Mouse (Mus musculus): ENCODE results near the gene Irx2.
A peak's percentile ranks its signal among the peaks of the same experiment; 100 is the strongest.

Irx2 gene

DNA sequence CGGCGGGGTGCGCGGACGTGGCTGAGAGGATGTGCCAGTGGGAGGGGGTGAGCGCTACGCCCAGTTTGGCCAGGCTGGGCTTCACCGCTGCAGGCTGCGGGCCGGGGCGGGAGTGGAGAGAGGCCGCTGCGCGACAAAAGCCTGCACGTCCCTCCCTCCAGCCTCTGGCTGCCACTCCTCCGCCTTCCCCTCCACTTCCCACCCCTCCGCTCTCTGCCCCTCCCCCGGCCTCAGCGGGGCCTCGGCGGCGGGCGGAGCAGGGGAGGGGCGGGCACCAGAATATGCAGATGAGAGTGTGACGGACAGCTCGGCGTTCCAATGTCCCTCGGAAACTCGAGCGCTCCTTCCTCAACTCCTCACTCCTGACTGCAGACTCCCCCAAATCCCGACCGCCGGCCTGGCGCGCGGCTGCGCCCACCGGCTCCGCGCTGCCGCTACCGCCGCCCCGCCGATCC, at the start of gene Irx2:
Gene Irx2, plus strand, starts transcription at position 359 of the 455 bp plus-strand sequence.
- DNase-seq (ENCODE audit: low spot score in 2 of 2) = no peak

DNA sequence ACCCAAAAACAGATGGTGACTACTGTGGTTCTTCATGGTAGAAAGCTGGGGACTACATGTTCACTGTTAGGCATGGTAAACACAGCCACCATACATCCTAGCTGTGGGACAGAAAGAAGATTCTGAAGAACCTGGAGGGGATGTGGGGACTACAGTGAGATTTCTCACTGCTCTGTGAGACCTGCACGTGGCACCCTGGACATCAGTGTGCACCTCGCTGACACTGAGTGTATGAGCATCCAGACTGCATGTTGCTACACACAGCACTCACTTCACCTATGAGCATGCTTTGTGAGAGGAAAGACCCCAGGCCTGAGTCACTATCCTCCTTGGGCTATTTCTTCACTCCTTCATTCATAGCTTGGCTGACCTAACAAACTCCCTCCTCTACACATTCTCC, 47.3 kb upstream of the Irx2 start:
- DNase-seq (ENCODE audit: low spot score in 2 of 2) = no peak

- DNase-seq (ENCODE audit: low spot score in 2 of 2) = no peak
Observed at GRCm38 (mm10) chr13:72592526-72592925, 36.1 kb upstream of the Irx2 start.

DNA sequence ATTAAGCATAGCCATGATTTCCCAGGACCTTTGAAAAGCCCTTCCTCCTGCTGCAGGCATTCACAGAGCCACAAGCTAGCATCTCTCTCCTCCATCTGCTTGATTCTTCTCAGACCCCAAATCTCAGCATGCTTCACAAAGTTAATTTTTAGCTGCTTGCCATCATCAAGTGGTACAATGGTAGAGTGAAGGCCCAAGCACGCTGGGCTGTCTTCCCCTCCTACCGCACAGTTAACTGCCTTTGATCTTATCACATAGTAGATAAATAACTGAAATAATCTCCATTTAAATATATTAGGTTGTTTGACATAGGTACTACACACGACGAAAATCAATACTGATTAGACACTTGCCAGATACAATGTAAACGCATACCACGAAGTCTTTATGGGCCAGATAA, 35.3 kb upstream of the Irx2 start:
- DNase-seq (ENCODE audit: low spot score in 2 of 2) = no peak

GRCm38 (mm10) chr13:72593710-72594111, 34.9 kb upstream of the Irx2 start:
- no peak for DNase-seq (ENCODE audit: low spot score in 2 of 2)

DNA sequence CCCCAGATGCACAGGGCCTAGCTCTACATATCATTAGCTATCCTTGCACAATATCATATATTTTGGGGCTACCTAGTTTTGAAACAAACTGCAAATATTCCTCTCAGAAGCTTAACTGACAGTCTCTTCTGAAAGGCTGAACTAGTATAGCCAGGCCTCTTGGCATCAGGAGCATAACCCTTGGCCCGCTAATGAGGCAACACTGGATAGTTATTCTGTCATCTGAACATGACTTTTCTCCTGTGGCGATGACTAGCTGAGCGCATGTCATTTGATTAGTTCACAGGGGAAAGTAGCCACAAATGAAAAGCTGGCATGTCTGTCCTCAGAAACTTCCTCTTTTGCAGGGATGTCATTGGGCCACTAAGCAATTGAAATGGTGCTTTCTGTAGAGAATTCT, 29.4 kb upstream of the Irx2 start:
- no peak for DNase-seq (ENCODE audit: low spot score in 2 of 2)

GRCm38 (mm10) chr13:72608706-72609105, 19.9 kb upstream of the Irx2 start:
- DNase-seq (ENCODE audit: low spot score in 2 of 2) = no peak

DNA sequence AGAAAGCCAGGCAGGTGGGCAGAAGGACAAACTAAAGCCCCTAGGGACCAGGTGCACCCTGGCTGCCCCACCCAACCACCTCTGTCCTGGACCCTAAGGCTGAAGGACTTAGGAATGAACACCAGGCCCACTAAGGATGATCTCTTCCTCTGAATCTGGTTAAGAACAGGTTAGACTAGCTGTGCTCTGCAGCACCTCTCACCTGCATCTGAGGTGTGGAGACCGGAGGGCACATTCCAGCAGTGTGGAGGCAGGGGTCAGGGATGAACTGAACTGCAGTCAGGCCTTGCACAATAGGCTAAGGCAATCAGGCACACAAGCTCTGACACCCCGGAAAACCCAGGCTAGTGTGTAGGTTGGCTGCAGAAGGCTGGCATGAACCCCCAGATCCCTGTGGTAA, 18.3 kb upstream of the Irx2 start:
- DNase-seq (ENCODE audit: low spot score in 2 of 2) = no peak

DNA sequence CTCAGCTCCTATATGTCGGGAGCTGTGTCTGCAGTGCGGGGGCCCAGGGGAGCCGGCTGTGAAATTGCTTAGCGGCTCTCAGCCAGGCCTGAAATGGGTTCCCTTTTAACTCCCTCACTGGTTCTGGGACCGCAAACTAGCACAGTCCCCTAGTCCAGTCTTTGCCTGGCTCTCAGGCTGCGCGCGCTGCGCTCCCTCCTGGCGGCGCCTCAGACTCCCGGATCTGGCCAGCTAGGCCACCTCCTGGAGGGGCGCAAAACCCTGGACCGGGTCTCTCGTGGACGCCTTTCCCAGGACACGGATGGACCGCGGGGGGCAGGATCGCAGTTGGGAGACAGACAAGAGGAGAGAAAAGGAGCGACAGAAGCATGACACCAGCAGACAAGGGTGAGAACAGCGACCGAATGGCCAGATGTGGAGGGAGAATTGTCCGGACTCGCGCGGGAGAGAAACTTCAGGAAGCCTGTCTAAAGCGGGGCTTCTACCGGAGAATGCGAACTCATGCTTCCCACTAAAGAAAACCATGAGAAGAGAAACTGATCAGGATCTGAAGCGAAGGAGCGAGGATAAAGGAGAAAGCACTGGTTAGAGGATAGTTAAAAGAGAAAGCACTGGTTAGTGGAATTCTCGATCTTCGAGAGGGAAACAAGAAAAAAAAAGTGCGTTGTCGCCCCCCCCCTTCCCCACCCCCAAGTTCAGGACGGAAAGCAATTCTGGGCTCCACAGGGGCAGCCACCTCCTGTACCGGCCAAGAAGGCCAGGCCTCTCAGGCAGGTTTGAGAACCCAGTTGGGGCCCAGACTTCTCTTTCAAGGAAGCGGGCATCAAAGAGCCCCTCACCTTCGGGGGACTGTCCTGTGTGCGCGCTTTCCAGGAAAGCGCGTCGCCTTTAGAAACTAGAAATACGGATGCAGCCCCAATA, 4.4 kb upstream of the Irx2 start:
- peak in 1 of 2 experiments; percentile 6 for DNase-seq (ENCODE audit: low spot score in 2 of 2)

GRCm38 (mm10) chr13:72624847-72625170, 3.8 kb upstream of the Irx2 start:
- DNase-seq (ENCODE audit: low spot score in 2 of 2) = peak in 1 of 2 experiments; percentile 4

GRCm38 (mm10) chr13:72625236-72625950, 3.2 kb upstream of the Irx2 start:
- DNase-seq (ENCODE audit: low spot score in 2 of 2) = peak in 1 of 2 experiments; percentile 21

GRCm38 (mm10) chr13:72627391-72628321, 964 bp upstream of the Irx2 start:
- DNase-seq (ENCODE audit: low spot score in 2 of 2) = peak in 1 of 2 experiments; percentile 7

DNA sequence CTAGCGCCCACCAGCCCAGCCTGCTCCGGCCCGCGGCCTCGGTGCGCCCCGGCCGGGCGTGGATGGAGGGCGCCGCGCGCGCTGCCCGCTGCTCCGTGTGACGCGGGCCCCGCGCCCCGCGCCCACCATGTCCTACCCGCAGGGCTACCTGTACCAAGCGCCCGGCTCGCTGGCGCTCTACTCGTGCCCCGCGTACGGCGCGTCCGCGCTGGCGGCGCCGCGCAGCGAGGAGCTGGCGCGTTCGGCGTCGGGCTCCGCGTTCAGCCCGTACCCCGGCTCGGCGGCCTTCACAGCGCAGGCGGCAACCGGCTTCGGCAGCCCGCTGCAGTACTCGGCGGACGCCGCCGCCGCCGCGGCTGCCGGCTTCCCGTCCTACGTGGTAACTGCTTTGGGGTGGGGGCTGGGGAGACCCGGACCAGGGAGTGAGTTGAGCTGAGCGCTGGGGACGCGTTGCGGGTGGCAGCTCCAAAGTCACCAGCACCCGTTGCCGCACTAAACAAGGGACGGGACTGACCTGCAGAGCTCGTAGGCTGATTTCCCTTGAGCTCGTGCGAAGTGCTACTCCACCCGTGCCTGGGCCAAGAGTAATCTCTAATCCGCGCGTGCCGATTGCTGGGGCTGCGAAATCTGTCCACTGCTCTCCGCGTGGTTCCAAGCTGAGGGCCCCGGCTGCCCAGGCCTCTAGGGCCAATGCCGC, 463 bp downstream of the Irx2 start:
- peak in 1 of 2 experiments; percentile 4 for DNase-seq (ENCODE audit: low spot score in 2 of 2)

DNA sequence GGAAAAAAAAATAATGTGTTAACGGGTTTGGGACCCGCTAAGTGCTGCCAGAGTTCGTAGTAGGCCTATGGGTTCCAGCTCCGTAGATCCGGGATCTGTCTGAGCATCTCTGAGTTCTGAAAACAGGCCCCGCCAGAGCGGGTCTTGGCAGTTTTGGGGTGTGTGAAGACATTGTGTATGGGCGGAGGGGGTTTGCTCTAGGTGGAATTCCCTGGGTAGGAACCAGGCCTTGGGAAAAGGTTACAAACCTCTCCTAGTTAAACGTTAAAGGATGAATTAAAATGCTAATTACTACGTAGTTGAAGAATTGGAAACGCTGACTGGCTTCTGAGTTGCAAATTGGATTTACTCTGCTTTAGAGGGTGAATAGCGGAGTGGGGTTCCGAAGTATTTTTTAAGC, 1.2 kb downstream of the Irx2 start:
- DNase-seq (ENCODE audit: low spot score in 2 of 2) = peak in 1 of 2 experiments; percentile 11

DNA sequence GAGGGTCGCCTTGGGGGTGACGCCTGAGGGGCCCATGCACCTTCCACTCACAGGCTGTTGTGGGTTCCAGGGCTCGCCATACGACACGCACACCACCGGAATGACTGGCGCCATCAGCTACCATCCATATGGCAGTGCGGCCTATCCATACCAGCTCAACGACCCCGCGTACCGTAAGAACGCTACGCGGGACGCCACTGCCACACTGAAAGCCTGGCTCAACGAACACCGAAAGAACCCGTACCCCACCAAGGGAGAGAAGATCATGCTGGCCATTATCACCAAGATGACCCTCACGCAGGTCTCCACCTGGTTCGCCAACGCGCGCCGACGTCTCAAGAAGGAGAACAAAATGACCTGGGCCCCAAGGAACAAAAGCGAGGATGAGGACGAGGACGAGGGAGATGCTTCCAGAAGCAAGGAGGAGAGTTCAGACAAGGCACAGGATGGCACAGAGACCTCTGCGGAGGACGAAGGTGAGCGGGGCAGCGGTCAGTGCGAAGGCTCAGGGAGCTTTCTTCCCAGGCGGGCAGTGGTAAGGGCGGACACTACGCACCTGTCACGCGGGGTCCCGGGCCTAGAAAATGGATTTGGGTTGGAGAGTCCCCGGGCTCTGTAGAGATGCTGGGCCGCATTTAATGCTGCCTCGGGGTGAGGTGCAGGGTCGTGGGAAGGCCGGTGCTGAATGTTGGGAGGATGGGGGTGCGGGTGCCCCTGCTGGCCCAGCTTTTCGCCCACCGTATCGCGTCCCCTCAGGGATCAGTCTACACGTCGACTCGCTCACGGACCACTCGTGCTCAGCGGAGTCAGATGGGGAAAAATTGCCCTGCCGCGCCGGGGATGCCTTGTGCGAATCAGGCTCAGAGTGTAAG, 2.1 kb downstream of the Irx2 start:
- DNase-seq (ENCODE audit: low spot score in 2 of 2) = peak in 1 of 2 experiments; percentile 5

DNA sequence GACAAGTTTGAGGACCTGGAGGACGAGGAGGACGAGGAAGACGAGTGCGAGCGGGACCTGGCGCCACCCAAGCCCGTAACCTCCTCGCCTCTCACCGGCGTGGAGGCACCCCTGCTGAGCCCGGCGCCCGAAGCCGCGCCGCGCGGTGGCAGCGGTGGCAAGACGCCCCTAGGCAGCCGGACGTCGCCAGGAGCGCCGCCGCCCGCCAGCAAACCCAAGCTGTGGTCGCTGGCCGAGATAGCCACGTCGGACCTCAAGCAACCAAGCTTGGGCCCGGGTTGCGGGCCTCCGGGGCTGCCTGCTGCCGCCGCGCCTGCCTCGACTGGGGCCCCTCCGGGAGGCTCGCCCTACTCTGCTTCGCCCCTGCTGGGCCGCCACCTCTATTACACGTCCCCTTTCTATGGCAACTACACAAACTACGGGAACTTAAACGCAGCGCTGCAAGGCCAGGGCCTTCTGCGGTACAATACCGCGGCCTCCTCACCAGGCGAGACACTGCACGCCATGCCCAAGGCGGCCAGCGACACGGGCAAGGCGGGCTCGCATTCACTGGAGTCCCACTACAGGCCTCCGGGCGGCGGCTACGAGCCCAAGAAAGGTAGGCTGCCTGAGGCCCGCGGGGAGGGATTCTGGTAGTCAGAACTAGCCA, 2.9 kb downstream of the Irx2 start:
- peak in 1 of 2 experiments; percentile 7 for DNase-seq (ENCODE audit: low spot score in 2 of 2)

- DNase-seq (ENCODE audit: low spot score in 2 of 2) = no peak
Observed at GRCm38 (mm10) chr13:72632361-72632760, 3.7 kb downstream of the Irx2 start.

GRCm38 (mm10) chr13:72633097-72633496, 4.5 kb downstream of the Irx2 start:
- no peak for DNase-seq (ENCODE audit: low spot score in 2 of 2)

DNA sequence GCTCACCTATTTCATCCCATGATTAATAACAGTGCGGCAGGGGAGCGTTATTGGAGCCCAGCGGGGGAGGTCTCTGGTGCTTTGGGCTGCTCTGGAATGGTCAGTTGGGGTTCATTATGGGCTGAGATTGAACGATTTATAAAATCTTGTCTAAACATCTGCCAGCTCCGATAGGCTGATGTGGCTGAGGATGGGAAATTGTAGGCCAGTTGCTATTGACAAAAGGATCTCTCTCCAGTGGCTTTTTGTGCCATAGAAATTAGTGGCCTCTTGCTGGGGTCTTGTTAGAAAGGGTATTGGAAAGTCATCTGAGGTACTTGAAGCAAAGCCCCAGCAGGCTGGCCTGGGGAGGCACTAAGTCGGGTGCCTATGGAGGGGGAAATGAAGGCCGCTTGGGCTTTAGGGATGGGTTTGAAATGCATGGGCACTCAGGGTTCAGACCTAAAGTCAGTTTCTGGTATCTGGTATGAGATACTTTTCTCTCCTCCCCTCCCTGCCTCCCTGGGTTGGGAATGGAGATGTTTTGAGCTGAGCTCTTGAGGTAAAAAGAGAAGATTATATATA, 6.2 kb downstream of the Irx2 start:
- DNase-seq (ENCODE audit: low spot score in 2 of 2) = no peak

Data from right cerebral cortex, adult 2 months (tissue).